Mouse (Mus musculus): ENCODE data around the gene Ago1. TPM values are rescaled to one million over a fixed set of nuclear protein-coding genes. Genes with fewer than 3 reads are reported as not detected.

Gene Ago1
- polyA plus RNA-seq (2017; shearing (Covaris generic)) = 4.7 TPM

GRCm38 (mm10) chr4:126468285-126468901 is at the start of gene Ago1:
TSS of gene Ago1 (minus strand) at chr4:126468583.

GRCm38 (mm10) chr4:126429347-126430079 is 38.9 kb downstream of the Ago1 start, which contains the start of gene Ago3:
TSS of gene Ago3 (minus strand) at chr4:126429556.

Other genes starting within 250 kb of the Ago1 start
- 4.3 TPM for gene Map7d1, start 212.2 kb downstream of the Ago1 start, polyA plus RNA-seq (2017; shearing (Covaris generic))
- gene Trappc3, start 206.3 kb downstream of the Ago1 start, polyA plus RNA-seq (2017; shearing (Covaris generic)) = 124 TPM
- not detected for gene Col8a2, start 181.8 kb downstream of the Ago1 start, polyA plus RNA-seq (2017; shearing (Covaris generic))
- gene Adprhl2, start 146.9 kb downstream of the Ago1 start, polyA plus RNA-seq (2017; shearing (Covaris generic)) = 14.5 TPM
- gene Tekt2, start 142.9 kb downstream of the Ago1 start, polyA plus RNA-seq (2017; shearing (Covaris generic)) = not detected
- 29.9 TPM for gene Ago3, start 39.0 kb downstream of the Ago1 start, polyA plus RNA-seq (2017; shearing (Covaris generic))
- gene Ago4, start 64.9 kb upstream of the Ago1 start, polyA plus RNA-seq (2017; shearing (Covaris generic)) = not detected
- 2.3 TPM for gene Clspn, start 88.4 kb upstream of the Ago1 start, polyA plus RNA-seq (2017; shearing (Covaris generic))
- gene 5730409E04Rik, start 141.2 kb upstream of the Ago1 start, polyA plus RNA-seq (2017; shearing (Covaris generic)) = 0.22 TPM
- gene Psmb2, start 209.0 kb upstream of the Ago1 start, polyA plus RNA-seq (2017; shearing (Covaris generic)) = 347 TPM

Measured in CD4-positive, CD25-positive, alpha-beta regulatory T cell, adult 9 weeks (primary cell).